Mouse (Mus musculus) ES-E14 (cell line): ENCODE measurements around the gene Tbl3. TPM values are rescaled to one million over a fixed set of nuclear protein-coding genes. Genes with fewer than 3 reads are reported as not detected.

Experiments
- DNase-seq: peaks from one replicate; pipeline ENCODE4 v3.0.0-alpha.2; 2013; ENCODE audit warnings: low read depth, low spot score
- H3K27ac ChIP-seq: 2 replicates; pipeline ENCODE4 v1.5.1; 2012; ENCODE audit warnings: low read depth, mild to moderate bottlenecking, low read length, moderate library complexity, mixed read lengths; ENCODE audit not compliant: poor library complexity, insufficient read depth, severe bottlenecking
- H3K36me3 ChIP-seq: 2 replicates; pipeline ENCODE4 v1.6.1; 2012; ENCODE audit warnings: mild to moderate bottlenecking, low read length, moderate library complexity, mixed read lengths; ENCODE audit not compliant: control insufficient read depth, poor library complexity, insufficient read depth, severe bottlenecking
- H3K4me1 ChIP-seq, 2 experiments: fragments of 150-350 bp in 1 of 2; sonication (generic) in 1 of 2; 2 replicates each; pipeline ENCODE4 v1.6.1; 2012; ENCODE audit warnings: low read length in 2 of 2, mild to moderate bottlenecking in 1 of 2, mixed read lengths in 1 of 2; ENCODE audit not compliant: control insufficient read depth in 2 of 2, insufficient read depth in 2 of 2, poor library complexity in 1 of 2
- H3K4me3 ChIP-seq, 2 experiments: fragments of 150-350 bp in 1 of 2; sonication (generic) in 1 of 2; 2 replicates each; pipeline ENCODE4 v1.5.1; 2012; ENCODE audit warnings: low read length in 2 of 2, low read depth in 1 of 2, mild to moderate bottlenecking in 1 of 2, mixed read lengths in 1 of 2; ENCODE audit not compliant: insufficient read depth in 1 of 2, poor library complexity in 1 of 2, severe bottlenecking in 1 of 2
- H3K9ac ChIP-seq: 2 replicates; pipeline ENCODE4 v1.6.1; 2012; ENCODE audit warnings: low read depth, mild to moderate bottlenecking, low read length, mixed read lengths; ENCODE audit not compliant: poor library complexity, insufficient read depth, severe bottlenecking
- H3K9me3 ChIP-seq: fragments of 150-350 bp; sonication (generic); 2 replicates; pipeline ENCODE4 v1.6.1; 2012; ENCODE audit warnings: low read depth, mild to moderate bottlenecking, low read length; ENCODE audit not compliant: control insufficient read depth, insufficient read depth
- CHD2 ChIP-seq: IDR thresholded peaks from 2 replicates; pipeline ENCODE4 v1.6.1; 2014; ENCODE audit warnings: mild to moderate bottlenecking, low read depth, low read length, inconsistent platforms
- HCFC1 ChIP-seq: IDR thresholded peaks from 2 replicates; pipeline ENCODE4 v1.6.1; 2012; ENCODE audit warnings: low read length, inconsistent platforms, borderline replicate concordance; ENCODE audit not compliant: insufficient read depth
- MAFK ChIP-seq: IDR thresholded peaks from 2 replicates; pipeline ENCODE4 v1.6.1; 2014; ENCODE audit warnings: mild to moderate bottlenecking, low read depth, low read length, inconsistent platforms; ENCODE audit not compliant: insufficient read depth
- ZC3H11A ChIP-seq: IDR thresholded peaks from 2 replicates; pipeline ENCODE4 v1.6.1; 2012; ENCODE audit warnings: low read depth, mild to moderate bottlenecking, inconsistent platforms, low read length, borderline replicate concordance
- ZNF384 ChIP-seq: IDR thresholded peaks from 2 replicates; pipeline ENCODE4 v1.6.1; 2012; ENCODE audit warnings: low read depth, low read length, inconsistent platforms
- in situ Hi-C, 2 experiments: fragments of 600-800 bp; cut with MboI; formaldehyde crosslinking; loops; one replicate each; pipeline ENCODE4 v1.15.1; 2025; ENCODE audit warnings: low sequenced_read_pairs in 2 of 2, inconsistent platforms in 1 of 2; ENCODE audit not compliant: unreplicated experiment in 2 of 2
- total RNA-seq: library from RNA; depleted of rRNA; stranded (reverse); fragments of 300-350 nt; gene quantifications from 2 replicates; pipeline ENCODE4 v1.2.3, GENCODE M21; 2012

Tbl3 gene
- total RNA-seq, 1 experiment: 108 TPM

- H3K9me3 ChIP-seq: no peaks in the 10 kb centered on the region
- H3K27ac ChIP-seq: no peak overlapping the region
- peaks cover 1 to 13% of the 10 kb centered on the region in 2 experiments; a peak in 2 of 4 replicates for H3K4me1 ChIP-seq
- no peaks in the 10 kb centered on the region for H3K36me3 ChIP-seq
- in situ Hi-C loops: no loop called here
- H3K9ac ChIP-seq: no peak overlapping the region
- DNase-seq: no peak
- no peak overlapping the region for H3K4me3 ChIP-seq
- TF ChIP-seq ZC3H11A: no peak
- no peak for TF ChIP-seq HCFC1
- TF ChIP-seq MAFK: no peak
- TF ChIP-seq CHD2: no peak
- no peak for TF ChIP-seq ZNF384
Observed at GRCm38 (mm10) chr17:24730787-24731186, 23.3 kb upstream of the Tbl3 start.

GRCm38 (mm10) chr17:24729067-24729466, 21.6 kb upstream of the Tbl3 start:
- Histone ChIP-seq H3K36me3 (no peaks in the 10 kb centered on the region), H3K9ac (no peak overlapping the region), H3K4me1 (peaks cover 1 to 10% of the 10 kb centered on the region in 2 experiments; a peak in 1 of 4 replicates), H3K9me3 (no peaks in the 10 kb centered on the region), H3K27ac (no peak overlapping the region), H3K4me3 (no peak overlapping the region)
- in situ Hi-C loops: no loop called here
- DNase-seq: no peak
- TF ChIP-seq HCFC1 (no peak), ZNF384 (no peak), CHD2 (no peak), ZC3H11A (no peak), MAFK (no peak)

DNA sequence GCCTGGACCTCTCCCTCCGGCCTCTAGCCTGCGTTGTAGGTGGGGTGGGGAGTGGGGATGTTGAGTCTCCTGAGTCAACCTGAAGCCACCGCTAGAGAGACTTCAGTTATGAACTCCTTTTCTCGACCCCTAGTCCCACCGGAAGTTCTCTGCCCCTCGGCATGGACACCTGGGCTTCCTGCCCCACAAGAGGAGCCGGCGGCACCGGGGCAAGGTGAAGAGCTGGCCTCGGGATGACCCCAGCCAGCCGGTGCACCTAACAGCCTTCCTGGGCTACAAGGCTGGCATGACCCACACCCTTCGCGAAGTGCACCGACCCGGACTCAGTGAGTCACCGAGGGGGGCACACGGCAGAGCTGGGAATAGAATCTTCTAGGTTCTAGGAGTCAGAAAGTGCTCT, 20.7 kb upstream of the Tbl3 start:
- DNase-seq: no peak
- Histone ChIP-seq H3K4me3 (peak overlapping the region in 1 of 2 experiments; percentile 40; a peak in 1 of 4 replicates), H3K27ac (no peak overlapping the region), H3K4me1 (peaks cover 1 to 8% of the 10 kb centered on the region in 2 experiments; a peak in 1 of 4 replicates), H3K9ac (peak overlapping the region; percentile 29; the same call in 1 of the 2 replicates), H3K9me3 (no peaks in the 10 kb centered on the region), H3K36me3 (no peaks in the 10 kb centered on the region)
- TF ChIP-seq ZC3H11A (no peak), MAFK (no peak)
- in situ Hi-C loops: no loop called here

- no peak for TF ChIP-seq ZNF384
- TF ChIP-seq HCFC1: no peak
- TF ChIP-seq ZC3H11A: no peak
- TF ChIP-seq MAFK: no peak
- TF ChIP-seq CHD2: no peak
- in situ Hi-C loops: no loop called here
- H3K9ac ChIP-seq: peak within 1 kb of the TSS; percentile 29; the same call in 1 of the 2 replicates
- peaks cover 0 to 8% of the 10 kb centered on the region in 2 experiments; a peak in 1 of 4 replicates for H3K4me1 ChIP-seq
- H3K9me3 ChIP-seq: no peaks in the 10 kb centered on the region
- H3K36me3 ChIP-seq: 0 out of 2 replicates have a peak, but pooled peaks cover under 1% of the 10 kb centered on the region
- peak within 1 kb of the TSS in 1 of 2 experiments; percentile 40; a peak in 1 of 4 replicates for H3K4me3 ChIP-seq
- H3K27ac ChIP-seq: no peak within 1 kb of the TSS
- no peak for DNase-seq
Observed at GRCm38 (mm10) chr17:24727618-24728017, 20.2 kb upstream of the Tbl3 start, which contains the start of gene Rpl3l. Gene Rpl3l (plus strand): TSS chr17:24727820.
